7 mouse cellular contexts compared by ENCODE assay signal in the genomic region with DNA sequence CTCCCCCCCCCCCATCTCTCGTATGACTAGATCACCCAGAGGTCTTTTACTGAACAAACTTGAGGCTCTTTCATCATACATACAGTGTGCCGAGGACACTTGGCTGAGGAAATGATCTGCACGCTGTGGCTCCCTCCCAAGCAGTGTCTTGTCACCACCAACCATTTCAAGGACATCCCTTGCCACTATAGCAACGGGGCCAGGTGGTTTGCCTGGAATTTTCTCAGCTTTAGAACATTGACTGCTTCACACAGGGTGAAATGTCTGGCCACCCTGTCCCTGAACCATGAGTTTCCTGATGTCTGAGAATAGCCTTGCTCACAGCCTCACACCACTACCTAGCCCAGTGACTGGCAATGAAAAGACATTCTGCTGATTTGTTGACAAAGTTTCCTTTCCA.
"Had no signal": no experiment of that assay in that cellular context is flagged by ENCODE, and none has a peak within 500 bp of the region (broad histone marks: within the 10 kb centered on the region; RNA-seq: fewer than 3 reads in every experiment).

No protein-coding gene starts in this region.

- DNase-seq: lung, adult 2 months; lung, postnatal 14 days; lung, postnatal 36 days; right cerebral cortex, postnatal 14 days; thymus, adult 2 months; thymus, postnatal 25 days; thymus, postnatal 4 days had no signal
